Mouse (Mus musculus): ENCODE data around the gene Gm3460.
"Not testable (repeated sequence)": the region's sequence is repeated elsewhere in the genome, so short reads cannot be mapped to it uniquely, and the experiment has no call there.

The Gm3460 gene

DNA sequence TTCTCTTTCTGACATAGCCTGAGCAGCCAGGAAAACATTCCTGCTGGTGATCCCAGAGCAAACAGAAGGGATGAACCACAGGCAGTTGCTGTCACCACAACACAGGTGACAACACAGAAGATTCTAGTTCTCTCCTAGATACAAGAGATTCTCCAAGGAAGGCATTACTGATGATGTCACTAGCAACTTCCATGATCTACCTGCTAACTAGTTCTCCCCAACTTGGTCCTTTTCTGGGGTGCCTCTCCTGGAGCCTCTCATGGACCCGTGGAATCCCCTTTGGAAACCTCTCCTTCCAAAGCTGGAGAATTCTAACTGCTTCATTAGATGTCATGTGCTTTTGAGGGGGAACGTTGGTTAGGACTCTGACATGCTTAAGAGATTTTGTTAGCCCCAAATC, at the start of gene Gm3460:
TSS of gene Gm3460 (minus strand) at position 101 of the 400 bp plus-strand sequence.
- not testable (repeated sequence) for DNase-seq

GRCm38 (mm10) chr14:6606436-6606835, 15.8 kb downstream of the Gm3460 start:
- not testable (repeated sequence) for DNase-seq

GRCm38 (mm10) chr14:6605004-6605403, 17.2 kb downstream of the Gm3460 start:
- DNase-seq = peak; percentile 37

DNA sequence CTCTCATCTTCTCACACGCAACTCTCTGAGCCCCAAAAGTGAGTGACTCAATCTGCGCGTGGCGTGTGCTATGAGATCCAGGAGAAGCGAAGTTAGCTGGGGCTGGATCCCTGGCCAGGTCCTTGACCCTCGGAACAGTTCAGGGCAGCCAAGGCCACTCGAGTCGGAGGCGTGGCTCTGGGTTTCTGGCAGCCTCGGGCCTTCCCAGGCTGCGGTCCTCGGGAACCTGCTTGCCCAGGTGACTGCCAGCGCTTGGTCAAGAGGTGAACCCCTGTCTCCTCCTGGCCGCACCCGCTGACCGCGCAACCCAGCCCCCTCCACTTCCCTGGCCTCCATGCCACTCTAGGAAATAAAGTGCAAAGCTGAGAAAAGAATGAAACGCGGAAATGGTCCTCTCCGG, 17.7 kb downstream of the Gm3460 start:
- DNase-seq = peak; percentile 1

DNA sequence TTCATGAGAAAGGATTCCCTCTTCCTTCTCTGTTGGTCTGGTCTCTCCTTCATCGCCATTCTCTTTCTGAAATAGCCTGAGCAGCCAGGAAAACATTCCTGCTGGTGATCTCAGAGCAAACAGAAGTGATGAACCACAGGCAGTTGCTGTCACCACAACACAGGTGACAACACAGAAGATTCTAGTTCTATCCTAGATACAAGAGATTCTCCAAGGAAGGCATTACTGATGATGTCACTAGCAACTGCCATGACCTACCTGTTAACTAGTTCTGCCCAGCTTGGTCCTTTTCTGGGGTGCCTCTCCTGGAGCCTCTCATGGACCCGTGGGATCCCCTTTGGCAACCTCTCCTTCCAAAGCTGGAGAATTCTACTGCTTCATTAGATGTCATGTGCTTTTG, 31.7 kb downstream of the Gm3460 start, which contains the start of gene Gm3629:
TSS of gene Gm3629 (minus strand) at position 101 of the 400 bp plus-strand sequence.
- not testable (repeated sequence) for DNase-seq

Measured in thymus, postnatal 25 days (tissue).